Mouse (Mus musculus) liver, adult 2 months (tissue): Measurements from ENCODE around the gene Keg1.

Experiments
- CTCF ChIP-seq: fragments of 200-500 bp; IDR thresholded peaks from 2 replicates; pipeline ENCODE4 v1.5.1; 2011; ENCODE audit warnings: low read depth, low read length, control low read depth
- POLR2A ChIP-seq: fragments of 200-500 bp; IDR thresholded peaks from 2 replicates; pipeline ENCODE4 v1.6.1; 2011; ENCODE audit warnings: low read length, control low read depth; ENCODE audit not compliant: insufficient read depth; ENCODE audit errors: extremely low read depth

DNA sequence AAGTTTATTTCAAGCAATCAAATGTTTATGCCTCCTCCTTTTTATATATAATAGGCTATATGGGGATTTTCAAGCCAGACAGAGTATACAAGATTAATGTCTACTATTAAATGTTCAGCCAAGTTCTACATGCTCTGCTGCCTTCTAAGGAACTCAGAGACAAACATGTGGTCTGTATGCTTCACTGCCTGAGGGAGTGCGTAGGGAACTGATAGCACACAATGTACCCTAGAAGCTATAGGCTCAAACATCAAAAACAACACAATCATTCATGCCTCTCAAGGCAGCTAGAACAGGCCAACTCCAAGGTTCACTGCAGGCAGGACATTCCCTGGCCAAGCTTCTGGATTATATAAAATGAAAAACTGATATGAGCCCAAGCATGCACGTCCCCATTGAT is 12.9 kb downstream of the Keg1 start:
- TF ChIP-seq POLR2A (no peak), CTCF (no peak)
